Mouse (Mus musculus): Measurements from ENCODE around the gene Zic5. TPM values are rescaled to one million over a fixed set of nuclear protein-coding genes. Genes with fewer than 3 reads are reported as not detected.
"Not testable (repeated sequence)": the region's sequence is repeated elsewhere in the genome, so short reads cannot be mapped to it uniquely, and the experiment has no call there.

Zic5 gene
- total RNA-seq, 2 experiments from 2014 or later = 3.9 to 4.4 TPM

DNA sequence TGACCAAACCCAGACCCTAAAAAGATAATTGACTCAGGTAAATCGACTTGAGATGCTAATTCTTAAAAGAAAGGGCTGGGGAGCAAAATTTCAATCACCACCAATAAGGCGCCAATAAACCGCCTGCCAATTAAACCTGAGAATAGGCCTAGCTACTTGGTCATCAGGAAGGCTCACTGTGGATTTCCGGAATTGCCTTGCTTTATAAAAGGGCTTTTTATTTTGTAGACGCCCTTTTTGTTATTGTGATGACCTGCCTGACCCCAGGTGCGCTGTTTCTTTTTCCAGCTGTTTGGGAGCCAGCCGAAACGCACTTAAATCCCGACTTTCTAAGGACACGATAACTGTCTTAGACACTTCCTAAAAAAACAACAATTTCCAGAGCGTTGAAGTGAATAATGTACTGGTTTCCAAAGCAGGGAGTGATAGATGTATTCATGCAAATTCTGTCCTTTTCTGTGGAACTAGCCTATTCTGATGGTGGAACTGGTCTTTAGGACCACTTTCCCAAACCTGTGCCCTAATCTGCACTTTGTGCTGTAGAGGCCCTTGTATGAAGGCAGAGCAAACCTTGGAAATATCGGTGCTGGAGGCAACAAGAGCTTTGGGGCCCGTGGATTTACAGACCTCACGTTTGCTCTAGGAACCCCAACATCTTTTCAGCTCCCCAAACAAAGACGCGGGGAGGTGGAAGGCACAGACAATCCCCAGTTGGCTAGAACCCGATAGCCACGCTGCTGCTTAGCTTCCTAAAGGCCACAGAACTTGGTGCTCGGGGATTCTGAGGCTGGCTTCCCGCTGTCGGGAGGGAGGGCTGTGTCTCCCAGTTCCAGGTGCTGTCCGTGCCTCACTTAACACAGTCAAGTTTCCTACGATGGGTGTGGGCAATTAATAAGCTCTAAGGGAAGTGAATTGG lies 2.7 kb upstream of the Zic5 start:
- DNase-seq (ENCODE audit: low spot score in 2 of 2) = peak in 1 of 2 experiments; percentile 6
- Histone ChIP-seq H3K4me3 (no peak overlapping the region), H3K27ac (peak overlapping the region; percentile 46; the same call in 1 of the 2 replicates)
- no peak for TF ChIP-seq CTCF (conservative IDR thresholded peaks at IDR 0.05)

DNA sequence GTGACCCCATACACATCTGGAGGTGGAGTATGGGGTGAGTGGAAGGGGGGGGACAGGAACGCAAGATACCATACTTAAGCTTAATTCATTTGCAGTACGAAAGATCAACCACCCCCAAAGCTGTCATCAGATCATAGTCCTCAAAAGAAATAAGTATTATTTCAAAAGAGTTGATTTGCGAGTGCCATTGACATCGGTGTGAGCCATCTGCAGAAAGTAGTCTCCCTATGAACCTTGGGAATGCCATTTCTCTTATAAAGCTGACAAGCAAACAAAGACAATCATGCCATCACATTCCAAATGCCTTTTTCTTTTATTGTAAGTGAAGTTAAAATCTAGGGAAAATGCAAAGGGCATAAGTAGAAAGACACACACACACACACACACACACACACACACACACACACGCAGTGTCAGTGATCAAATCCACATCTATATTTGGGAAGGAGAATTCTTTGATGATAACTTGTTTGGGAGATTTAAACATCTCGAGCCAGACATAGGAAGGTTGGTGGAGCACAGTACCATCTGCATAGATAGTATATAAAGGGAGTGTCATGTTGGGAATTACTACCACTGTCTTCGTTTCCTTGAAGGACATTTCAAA lies 1.4 kb upstream of the Zic5 start:
- no peak for TF ChIP-seq CTCF (conservative IDR thresholded peaks at IDR 0.05)
- Histone ChIP-seq H3K27ac (no peak overlapping the region), H3K4me3 (no peak overlapping the region)
- no peak for DNase-seq (ENCODE audit: low spot score in 2 of 2)

DNA sequence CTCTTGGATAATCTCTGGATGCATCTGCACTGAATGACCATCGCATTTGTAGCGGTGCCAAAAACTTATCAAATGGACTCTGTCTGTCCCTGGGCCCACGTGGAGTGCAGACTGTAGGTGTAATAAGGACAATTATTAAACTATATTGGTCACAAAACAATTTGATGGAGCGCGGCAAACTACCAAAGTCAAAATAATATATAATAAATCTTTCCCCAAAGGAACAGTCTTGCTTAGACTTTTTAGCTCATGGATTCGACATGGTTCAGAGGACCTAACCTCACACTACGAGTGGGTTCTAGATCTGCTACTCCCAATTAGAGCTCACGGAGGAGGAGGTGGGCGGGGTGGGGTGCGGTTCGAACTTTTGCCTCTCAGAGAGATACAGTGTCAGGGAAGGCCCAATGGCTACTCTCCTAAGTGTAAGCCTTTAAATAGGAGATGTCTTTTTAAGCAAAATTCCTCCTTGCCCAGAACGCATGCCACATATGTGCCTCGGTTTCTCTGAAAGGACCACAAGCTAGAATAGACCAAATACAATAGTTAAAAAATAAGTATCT lies 534 bp upstream of the Zic5 start:
- TF ChIP-seq CTCF (conservative IDR thresholded peaks at IDR 0.05) = no peak
- no peak for DNase-seq (ENCODE audit: low spot score in 2 of 2)
- no peak overlapping the region; the same call in 1 of the 2 replicates for H3K4me3 ChIP-seq
- H3K27ac ChIP-seq = peak overlapping the region; percentile 90

DNA sequence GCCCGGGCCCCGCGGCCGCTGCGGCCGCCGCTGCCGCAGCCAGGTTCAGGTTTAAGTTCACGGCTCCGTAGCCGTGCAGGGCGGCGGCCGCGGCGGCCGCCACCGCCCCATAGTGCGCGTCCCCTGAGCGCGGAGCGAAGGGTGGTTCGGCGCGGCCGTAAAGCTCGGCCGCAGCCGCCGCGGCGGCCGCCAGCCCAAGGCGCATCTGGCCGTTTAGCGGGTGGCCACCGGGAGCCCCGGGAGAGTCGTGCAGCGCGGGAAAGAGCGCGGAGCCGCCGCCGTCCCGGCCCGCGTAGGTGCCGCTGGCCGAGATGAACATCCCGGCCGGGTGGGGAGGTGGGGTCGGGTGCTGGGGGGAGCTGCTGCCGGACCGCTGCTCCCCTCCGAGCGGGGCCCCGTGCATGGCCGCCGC lies 1.1 kb downstream of the Zic5 start:
- H3K4me3 ChIP-seq = peak overlapping the region; percentile 60
- TF ChIP-seq CTCF (conservative IDR thresholded peaks at IDR 0.05) = no peak
- peak overlapping the region; percentile 90 for H3K27ac ChIP-seq
- no peak for DNase-seq (ENCODE audit: low spot score in 2 of 2)

DNA sequence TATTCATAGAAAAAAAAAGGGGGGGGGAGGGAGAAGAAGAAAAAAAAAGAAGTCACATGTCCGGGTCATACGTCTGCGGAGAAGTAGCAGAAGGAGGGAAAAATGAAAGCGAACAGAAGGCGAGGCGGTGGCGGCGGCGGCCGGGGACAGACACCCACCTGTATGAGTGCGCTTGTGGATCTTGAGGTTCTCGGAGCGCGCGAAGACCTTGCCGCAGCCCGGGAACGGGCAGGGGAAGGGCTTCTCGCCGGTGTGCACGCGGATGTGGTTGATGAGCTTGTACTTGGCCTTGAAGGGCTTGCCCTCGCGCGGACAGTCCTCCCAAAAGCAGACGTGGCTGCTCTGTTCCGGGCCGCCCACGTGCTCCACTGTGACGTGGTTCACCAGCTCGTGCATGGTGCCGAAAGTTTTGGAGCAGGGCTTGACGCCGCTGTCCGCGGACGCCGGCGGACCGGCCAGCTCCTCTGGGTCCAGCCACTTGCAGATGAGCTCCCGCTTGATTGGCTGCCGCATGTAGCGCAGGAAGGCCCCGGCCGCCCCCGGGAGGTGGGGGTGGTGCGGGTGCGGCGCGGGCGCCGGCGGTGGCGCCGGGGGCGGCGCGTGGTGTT lies 1.6 kb downstream of the Zic5 start:
- DNase-seq (ENCODE audit: low spot score in 2 of 2) = not testable (repeated sequence)
- peak overlapping the region; percentile 82 for H3K27ac ChIP-seq
- peak overlapping the region; percentile 60 for H3K4me3 ChIP-seq

DNA sequence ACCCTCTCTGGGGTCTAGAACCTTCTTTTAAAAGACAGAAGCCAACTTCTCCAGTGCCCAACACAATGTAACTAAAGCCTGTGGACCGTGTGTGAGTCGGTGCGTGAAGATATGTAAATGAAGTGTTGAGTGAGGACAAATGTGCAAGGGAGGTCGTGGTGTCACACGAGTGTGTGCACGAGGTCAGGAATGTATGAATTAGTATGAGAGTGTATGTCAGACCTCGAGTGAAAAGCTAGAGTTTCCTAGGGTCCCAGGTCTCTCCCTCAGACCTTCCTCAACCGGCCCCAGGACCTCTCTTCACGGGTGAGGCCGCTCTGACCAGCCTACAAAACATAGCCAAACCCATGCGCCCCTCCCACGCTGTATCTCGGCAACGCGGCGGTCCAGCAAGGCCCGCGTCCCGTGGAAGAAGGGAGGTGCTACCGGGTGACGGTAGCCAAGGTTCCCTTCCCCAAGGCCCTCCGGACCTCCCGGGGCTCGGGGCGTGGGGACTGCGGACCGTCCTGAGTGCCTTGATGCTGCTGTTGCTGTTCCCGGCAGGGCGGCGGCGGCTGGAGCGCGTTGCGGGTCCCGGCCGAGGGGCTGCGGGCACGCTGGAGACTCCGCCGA lies 2.3 kb downstream of the Zic5 start:
- TF ChIP-seq CTCF (conservative IDR thresholded peaks at IDR 0.05) = no peak
- peak; percentile 29 to 54 for DNase-seq (ENCODE audit: low spot score in 2 of 2)
- Histone ChIP-seq H3K4me3 (peak overlapping the region; percentile 60), H3K27ac (peak overlapping the region; percentile 82)

DNA sequence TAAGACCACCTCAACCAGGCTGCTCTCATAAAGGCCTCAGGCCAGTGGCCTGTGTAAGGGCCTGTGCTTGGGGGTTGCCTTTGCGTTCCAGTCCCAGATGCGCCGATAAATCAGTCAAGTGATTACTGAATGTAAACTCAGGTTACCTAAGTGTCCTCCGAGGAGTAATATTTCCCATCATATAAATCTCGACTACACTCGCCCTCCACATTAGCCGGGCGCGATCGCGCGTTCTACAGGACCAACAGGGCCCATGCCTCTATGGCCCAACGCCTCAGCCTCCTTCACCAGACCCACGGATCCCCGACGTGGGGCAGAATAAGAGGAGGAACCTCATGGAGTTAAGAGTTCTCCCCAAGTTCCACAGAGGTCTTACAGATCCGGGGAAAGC lies 2.8 kb downstream of the Zic5 start:
- Histone ChIP-seq H3K4me3 (peak overlapping the region; percentile 60), H3K27ac (peak overlapping the region; percentile 82)
- no peak for DNase-seq (ENCODE audit: low spot score in 2 of 2)
- no peak for TF ChIP-seq CTCF (conservative IDR thresholded peaks at IDR 0.05)

DNA sequence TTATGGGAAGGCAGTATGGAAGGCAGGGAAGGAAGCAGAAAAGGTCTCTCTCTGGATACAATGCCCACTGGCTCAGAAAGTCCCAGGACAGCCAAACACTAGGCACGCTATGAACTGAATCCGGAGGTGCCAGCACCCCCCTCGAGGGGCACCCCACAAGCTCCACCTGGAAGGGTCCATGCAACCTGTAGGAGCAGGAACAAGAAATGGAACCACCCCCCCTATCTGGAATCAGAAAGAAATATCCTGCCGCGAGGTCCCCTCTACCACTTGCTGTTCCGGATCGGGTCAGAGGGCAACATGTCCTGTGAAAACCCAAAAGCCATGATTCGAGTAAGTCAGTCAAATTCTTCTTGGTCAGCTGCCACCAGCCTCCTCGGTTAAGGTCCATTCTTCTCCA lies 3.5 kb downstream of the Zic5 start:
- DNase-seq (ENCODE audit: low spot score in 2 of 2) = no peak
- H3K4me3 ChIP-seq = peak overlapping the region; percentile 60
- H3K27ac ChIP-seq = peak overlapping the region; percentile 82
- TF ChIP-seq CTCF (conservative IDR thresholded peaks at IDR 0.05) = no peak

DNA sequence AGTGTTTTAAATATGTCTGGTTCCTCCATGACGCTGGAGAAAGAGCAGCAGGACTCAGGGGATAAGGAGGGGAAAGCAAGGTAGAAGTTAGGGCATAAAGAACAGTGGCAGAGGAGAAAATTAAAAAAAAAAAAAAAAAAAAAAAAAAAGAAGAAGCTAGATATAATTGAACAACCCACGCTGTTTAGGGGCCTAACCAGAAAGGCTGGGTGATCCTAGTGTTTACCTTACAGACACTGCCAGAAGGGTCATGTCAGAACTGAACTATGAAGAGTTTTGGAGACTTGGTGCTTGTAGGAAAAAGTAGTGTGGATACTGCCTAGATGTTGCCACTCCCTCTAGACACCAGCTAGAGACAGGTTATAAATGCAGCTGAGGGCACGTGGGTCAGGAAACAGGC lies 4.0 kb downstream of the Zic5 start:
- TF ChIP-seq CTCF (conservative IDR thresholded peaks at IDR 0.05) = no peak
- no peak for DNase-seq (ENCODE audit: low spot score in 2 of 2)
- Histone ChIP-seq H3K4me3 (peak overlapping the region; percentile 60), H3K27ac (peak overlapping the region; percentile 82)

DNA sequence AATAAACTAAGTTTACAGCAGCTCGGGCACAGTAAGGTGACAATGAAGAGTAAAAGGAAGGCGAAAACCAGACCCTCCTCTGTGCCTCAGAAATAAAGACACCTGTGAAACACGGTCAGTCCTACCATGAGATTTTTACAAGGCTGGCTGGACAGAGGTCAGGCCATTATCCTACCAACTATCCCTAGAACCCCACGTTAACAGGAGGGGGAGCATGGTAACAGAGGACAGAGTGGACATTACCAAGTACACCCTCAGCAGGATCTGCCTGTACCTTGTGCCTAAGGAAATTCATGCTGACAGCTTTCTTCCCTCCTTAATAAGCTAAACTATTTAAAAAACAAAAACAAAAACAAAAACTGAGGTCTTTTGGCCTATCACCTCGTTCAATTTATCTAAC lies 5.3 kb downstream of the Zic5 start:
- Histone ChIP-seq H3K4me3 (peak overlapping the region; percentile 13; the same call in 1 of the 2 replicates), H3K27ac (peak overlapping the region; percentile 82)
- TF ChIP-seq CTCF (conservative IDR thresholded peaks at IDR 0.05) = no peak
- no peak for DNase-seq (ENCODE audit: low spot score in 2 of 2)

DNA sequence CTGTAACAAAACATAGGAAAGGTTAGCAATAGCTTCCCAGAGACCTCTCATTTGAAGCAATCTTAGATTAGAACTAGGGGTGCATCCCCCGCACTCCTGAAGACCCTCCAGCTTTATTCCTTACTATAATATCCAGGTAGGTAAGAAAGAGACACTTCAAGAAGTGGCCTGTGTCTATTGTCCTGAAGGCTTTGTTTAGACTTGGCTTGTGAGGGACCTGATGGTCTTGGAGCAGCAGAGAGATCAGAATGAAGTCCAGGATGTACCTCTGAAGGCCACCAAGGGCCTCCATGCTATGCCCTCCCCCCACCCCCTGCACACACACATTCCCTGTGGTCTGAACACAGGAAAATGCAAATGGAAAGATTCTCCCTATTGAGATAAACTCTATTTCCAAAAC lies 5.7 kb downstream of the Zic5 start:
- H3K4me3 ChIP-seq = no peak overlapping the region; the same call in 1 of the 2 replicates
- DNase-seq (ENCODE audit: low spot score in 2 of 2) = no peak
- peak overlapping the region; percentile 82 for H3K27ac ChIP-seq
- no peak for TF ChIP-seq CTCF (conservative IDR thresholded peaks at IDR 0.05)

DNA sequence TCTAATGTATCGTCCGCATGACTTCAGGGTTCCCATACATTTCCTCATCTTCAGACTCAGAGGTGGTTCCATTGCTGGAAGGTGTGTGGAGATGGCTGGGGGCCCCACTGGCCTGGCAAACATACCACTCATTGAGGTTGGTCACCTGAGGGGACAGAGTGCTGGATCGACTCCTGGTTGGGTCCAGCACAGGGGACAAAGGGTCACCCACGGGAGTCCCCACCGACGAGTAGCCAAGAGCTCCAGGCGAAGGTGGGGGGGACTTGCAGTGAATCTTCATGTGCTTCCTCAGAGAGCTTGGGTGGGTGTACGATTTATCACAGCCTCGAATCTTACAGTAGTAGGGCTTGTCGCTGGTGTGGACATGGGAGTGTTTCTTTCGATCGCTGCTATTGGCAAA lies 6.1 kb downstream of the Zic5 start:
- H3K4me3 ChIP-seq = not testable (repeated sequence)

More for the DNA sequence above, 6.1 kb downstream of the Zic5 start:
- 0 out of 2 replicates have a peak overlapping the region, but pooled peaks have one; percentile 82 for H3K27ac ChIP-seq
- not testable (repeated sequence) for DNase-seq (ENCODE audit: low spot score in 2 of 2)

Measured in layer of hippocampus, adult 2 months (tissue).